Mouse (Mus musculus): ENCODE measurements at regions not wholly inside any gene's neighbourhood (a gene's known extent, or its start where the extent isn't known, plus 50 kb on each side); places are given as distances from the start of the nearest gene placed in this dataset.

GRCm38 (mm10) chr15:5539301-5539928 lies 295.4 kb upstream of the Ptger4 start:
- TF ChIP-seq GATA1 (IDR thresholded peaks at IDR 0.05; ENCODE audit: low read length) = no peak

- no peak for TF ChIP-seq GATA1 (IDR thresholded peaks at IDR 0.05; ENCODE audit: low read length)
Measured at GRCm38 (mm10) chr15:5554526-5554925, 310.5 kb upstream of the Ptger4 start.

GRCm38 (mm10) chr15:5554926-5555325 lies 310.9 kb upstream of the Ptger4 start:
- TF ChIP-seq GATA1 (IDR thresholded peaks at IDR 0.05; ENCODE audit: low read length) = no peak

- no peak for TF ChIP-seq GATA1 (IDR thresholded peaks at IDR 0.05; ENCODE audit: low read length)
Measured at GRCm38 (mm10) chr15:5555381-5556066, 311.5 kb upstream of the Ptger4 start.

GRCm38 (mm10) chr15:5561783-5562182 lies 317.8 kb upstream of the Ptger4 start:
- TF ChIP-seq GATA1 (IDR thresholded peaks at IDR 0.05; ENCODE audit: low read length) = no peak

- no peak for TF ChIP-seq GATA1 (IDR thresholded peaks at IDR 0.05; ENCODE audit: low read length)
Measured at GRCm38 (mm10) chr15:5574366-5574765, 330.4 kb upstream of the Ptger4 start.

- TF ChIP-seq GATA1 (IDR thresholded peaks at IDR 0.05; ENCODE audit: low read length) = no peak
Measured at GRCm38 (mm10) chr15:5579559-5579958, 335.6 kb upstream of the Ptger4 start.

GRCm38 (mm10) chr15:5580416-5580815 lies 336.4 kb upstream of the Ptger4 start:
- no peak for TF ChIP-seq GATA1 (IDR thresholded peaks at IDR 0.05; ENCODE audit: low read length)

GRCm38 (mm10) chr15:5584381-5584780 lies 340.4 kb upstream of the Ptger4 start:
- TF ChIP-seq GATA1 (IDR thresholded peaks at IDR 0.05; ENCODE audit: low read length) = no peak

GRCm38 (mm10) chr15:5604732-5605266 lies 360.8 kb upstream of the Ptger4 start:
- no peak for TF ChIP-seq GATA1 (IDR thresholded peaks at IDR 0.05; ENCODE audit: low read length)

GRCm38 (mm10) chr15:5607533-5607932 lies 363.5 kb upstream of the Ptger4 start:
- TF ChIP-seq GATA1 (IDR thresholded peaks at IDR 0.05; ENCODE audit: low read length) = no peak

- no peak for TF ChIP-seq GATA1 (IDR thresholded peaks at IDR 0.05; ENCODE audit: low read length)
Measured at GRCm38 (mm10) chr15:5623021-5623420, 379.0 kb upstream of the Ptger4 start.

GRCm38 (mm10) chr15:5625367-5625766 lies 381.4 kb upstream of the Ptger4 start:
- TF ChIP-seq GATA1 (IDR thresholded peaks at IDR 0.05; ENCODE audit: low read length) = no peak

GRCm38 (mm10) chr15:5646673-5647072 lies 402.7 kb upstream of the Ptger4 start:
- TF ChIP-seq GATA1 (IDR thresholded peaks at IDR 0.05; ENCODE audit: low read length) = no peak

GRCm38 (mm10) chr15:5658796-5659195 lies 414.8 kb upstream of the Ptger4 start:
- TF ChIP-seq GATA1 (IDR thresholded peaks at IDR 0.05; ENCODE audit: low read length) = peak; percentile 96

GRCm38 (mm10) chr15:5660819-5661218 lies 416.8 kb upstream of the Ptger4 start:
- no peak for TF ChIP-seq GATA1 (IDR thresholded peaks at IDR 0.05; ENCODE audit: low read length)

- TF ChIP-seq GATA1 (IDR thresholded peaks at IDR 0.05; ENCODE audit: low read length) = no peak
Measured at GRCm38 (mm10) chr15:5671781-5672180, 427.8 kb upstream of the Ptger4 start.
